Mouse (Mus musculus) lung, postnatal 14 days (tissue): ENCODE measurements around the gene Hoxb7.

Experiments used
- DNase-seq: peaks from one replicate; pipeline ENCODE4 v3.0.0; 2021

Gene Hoxb7

GRCm38 (mm10) chr11:96338957-96339855, 52.8 kb downstream of the Hoxb7 start:
- DNase-seq: no peak
